Mouse (Mus musculus) heart, adult 11 months (tissue): ENCODE measurements around the gene Casp4.

Source experiments
- DNase-seq: peaks from one replicate; pipeline ENCODE4 v3.0.0; 2022

The Casp4 gene

DNA sequence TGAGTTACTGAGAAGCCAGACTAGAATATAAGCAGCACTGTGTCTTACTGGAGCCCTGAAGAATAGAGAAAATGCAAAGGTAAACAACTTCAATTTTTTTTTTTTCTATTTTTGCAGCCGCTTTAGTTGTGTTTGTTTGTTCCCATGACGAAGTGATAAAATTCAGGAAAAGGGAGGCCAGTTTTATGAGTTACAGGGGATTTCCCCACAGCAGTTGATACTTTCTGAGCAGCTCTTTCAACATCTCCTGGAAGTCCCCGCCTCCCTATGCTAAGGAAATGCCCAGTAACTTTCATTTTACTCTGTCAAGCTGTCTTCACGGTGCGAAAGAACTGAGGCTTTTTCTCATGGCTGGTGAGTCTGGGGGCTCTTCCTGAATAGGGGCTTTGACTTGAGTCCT, at the start of gene Casp4:
Gene Casp4, plus strand, starts transcription at position 268 of the 400 bp plus-strand sequence.
- DNase-seq, result peak; percentile 96

DNA sequence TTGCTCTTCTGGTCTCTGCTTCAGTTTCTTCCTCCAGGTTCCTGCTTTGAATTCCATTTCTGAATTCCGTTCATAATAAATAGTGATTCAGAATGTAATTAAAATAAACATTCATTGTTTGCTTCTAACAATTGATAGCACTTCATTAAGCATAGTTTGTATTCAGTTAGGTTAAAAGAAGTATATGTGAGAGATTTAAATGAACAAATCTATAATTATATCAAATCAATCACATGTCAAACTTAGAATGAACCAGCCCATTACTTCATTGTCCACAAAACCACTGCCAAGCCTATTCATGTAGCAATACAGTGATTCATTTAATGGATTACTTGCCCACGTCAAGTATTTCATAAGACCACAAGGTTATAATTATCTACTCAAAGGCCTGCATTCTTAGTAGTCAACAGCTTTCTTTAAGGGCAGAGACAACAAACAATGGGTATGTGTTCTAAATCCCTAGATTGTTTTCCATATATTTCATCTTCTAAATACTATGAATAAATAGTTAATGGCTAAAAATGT, 44.6 kb upstream of the Casp4 start:
- DNase-seq, result no peak

DNA sequence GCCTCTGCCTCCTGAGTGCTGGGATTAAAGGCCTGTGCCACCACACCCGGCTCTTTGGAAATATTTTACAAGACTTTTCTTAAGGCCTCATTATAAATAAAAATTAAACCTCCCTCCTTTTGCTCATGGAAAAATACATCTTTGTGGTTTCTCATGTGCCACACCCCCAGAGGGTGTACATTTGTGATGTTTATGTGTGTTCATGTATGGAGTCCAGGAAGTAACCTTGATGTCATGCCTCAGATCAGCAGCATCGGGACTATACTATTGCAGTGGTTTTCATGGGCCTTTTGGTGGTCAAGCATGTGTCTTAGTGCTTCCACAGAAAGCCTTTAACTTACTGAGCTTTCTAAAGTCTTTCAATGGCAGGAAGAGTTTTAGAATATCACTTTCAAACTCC, 38.4 kb upstream of the Casp4 start:
- DNase-seq, result no peak

DNA sequence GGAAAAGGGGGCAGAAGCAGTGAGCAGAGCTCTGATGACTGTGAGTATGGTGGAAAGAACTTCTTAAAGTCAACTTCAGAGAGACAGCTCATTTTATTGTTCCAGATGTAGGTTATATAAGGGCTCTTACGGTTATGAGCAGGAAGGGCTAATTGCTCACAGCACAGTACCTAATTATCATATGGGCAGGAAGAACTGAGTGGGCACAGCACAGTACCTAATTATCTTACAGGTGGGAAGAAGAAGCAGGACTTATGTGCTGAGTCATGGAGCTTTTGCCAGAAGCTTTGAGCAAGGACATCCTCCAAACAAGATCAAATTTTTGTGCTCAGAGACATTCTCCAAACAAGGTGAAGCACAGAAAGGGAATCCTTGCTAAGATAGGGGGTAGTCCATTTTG, 37.7 kb upstream of the Casp4 start:
- DNase-seq, result peak; percentile 27

DNA sequence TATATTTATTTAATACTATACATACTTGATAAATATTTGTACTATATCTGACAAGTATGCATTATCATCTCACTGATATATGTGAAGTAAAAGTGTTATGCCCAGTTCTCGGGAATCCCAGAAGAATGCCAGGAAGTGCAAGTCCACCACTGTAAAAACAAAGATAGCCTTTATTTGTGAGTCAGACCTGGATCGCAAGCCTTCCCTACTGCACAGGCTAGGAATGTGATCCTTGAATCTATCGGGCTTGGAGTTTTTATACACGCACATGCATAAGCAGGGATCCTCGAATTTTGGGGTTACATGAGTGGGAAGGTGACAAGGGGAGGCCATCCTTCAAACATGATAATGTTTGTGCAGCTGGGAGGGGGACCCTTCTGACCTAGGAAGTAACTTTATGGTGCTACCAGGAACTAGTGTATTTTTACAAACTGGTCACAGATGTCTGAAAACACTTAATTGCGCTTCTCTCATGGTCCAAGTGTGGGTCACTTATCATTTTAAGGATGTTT, 37.2 kb upstream of the Casp4 start:
- DNase-seq, result peak; percentile 81

DNA sequence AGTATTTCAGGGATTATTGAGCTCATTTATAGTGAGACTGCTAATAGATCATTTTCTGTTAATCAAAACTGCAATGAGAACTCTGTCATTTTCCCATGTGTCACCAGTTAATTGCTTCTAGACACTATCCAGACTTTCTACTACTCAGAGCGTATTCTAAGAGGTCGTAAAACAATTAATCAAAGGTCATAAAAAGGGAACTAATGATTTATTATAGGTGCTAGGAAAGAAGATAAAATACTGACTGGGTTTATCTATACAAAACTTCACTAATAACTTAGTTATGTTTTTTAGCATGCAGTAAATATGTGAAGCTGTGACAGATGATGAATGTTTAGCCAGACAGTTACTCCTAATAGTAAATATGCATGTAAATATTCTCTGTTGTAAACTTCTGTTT, 22.6 kb upstream of the Casp4 start:
- DNase-seq, result no peak

DNA sequence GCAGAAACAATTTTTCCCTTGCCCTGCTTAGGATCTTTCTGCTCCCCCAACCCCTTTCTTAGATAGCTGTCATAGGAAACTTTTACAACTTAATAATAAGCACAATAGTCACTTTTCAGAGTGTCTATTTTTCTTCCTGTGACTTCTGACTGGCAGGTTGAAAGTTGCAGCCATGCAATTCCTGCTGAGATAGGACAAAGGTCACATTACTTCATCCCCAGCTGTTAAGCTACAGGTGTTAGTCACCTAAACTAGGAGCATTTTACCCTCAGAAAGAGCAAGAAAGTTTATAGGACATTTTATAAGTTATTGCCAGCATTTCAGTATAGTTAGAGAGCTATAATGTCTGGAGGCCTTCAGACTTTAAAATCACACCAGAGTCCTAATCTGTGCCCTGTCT, 22.0 kb upstream of the Casp4 start:
- DNase-seq, result no peak

DNA sequence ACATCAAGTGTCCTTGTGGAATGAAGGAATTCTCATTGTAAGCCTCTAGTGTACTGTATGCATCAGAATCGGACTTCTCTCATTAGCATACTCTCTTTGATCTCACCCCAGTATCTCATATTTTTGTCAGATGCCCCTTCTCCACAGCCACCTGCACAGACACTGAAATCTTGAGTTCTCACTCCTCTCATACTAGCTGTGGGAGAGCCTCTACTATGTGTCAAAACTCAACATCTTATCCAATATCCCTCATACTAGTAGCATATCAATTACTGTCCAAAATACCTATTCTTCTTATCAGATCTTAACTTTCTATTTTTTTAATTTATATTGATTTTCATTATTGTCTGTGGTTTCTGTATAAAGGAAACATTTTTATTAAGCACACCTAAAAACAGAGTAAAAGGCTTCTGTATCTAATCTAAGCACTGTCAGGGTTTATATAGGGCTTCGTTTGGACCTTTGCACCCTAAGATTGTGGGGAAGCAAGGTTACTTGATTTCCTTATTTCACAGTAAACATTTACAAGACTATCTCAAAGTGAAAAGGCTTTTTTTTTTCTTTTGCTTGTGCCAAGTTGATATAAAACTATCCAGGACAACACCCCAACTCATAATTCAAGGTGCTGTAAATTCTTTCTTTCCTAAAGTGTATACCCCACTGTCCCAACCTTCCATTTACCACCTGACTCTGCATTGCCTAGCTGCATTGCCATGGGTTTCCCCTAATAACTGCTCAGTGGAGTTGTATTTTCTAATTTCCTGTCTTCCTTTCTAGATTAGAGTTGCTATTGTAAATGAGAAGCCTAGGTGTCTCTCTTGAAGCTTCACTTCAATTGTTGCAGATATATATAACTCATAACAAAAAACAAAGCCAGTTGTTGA, 12.0 kb upstream of the Casp4 start:
- DNase-seq, result no peak

DNA sequence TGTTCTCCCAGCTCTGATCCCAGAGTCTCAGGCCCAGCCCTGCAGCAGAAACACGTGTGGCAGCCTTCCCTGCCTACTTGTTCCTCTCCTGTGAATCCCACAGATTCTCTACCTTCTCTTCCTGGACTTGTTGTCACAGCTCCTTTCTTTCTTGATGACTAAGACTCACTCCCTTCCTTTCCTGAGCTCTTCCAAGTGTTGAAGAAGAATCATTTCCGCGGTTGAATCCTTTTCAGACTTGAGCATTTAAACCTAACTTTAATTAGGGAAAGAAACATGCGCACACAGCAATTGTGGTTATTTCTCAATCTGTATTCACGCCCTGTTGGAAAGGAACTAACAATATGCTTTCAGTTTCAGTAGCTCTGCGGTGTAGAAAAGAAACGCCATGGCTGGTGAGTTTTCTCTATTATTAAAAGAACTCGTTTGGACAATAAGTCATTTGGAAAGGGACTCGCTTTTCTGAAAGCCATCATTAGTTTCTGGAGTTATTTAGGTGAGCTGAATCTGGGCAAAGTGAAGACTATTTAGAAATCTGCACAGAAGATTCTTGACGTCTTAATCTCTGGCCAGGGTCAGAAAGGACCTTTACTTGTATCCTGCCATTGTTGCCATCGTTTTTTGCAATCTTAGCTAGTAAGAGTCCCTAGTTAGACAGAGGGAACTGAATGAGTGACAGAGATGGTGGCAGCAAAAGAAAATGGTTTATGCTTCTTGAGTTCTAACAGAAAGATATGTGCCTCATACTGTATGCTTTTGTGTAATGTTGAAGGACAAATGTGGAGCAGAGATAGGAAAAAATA, 10.1 kb upstream of the Casp4 start, which contains the start of gene Casp1:
Gene Casp1, plus strand, starts transcription at position 189 of the 803 bp plus-strand sequence.
- DNase-seq, result peak; percentile 88

DNA sequence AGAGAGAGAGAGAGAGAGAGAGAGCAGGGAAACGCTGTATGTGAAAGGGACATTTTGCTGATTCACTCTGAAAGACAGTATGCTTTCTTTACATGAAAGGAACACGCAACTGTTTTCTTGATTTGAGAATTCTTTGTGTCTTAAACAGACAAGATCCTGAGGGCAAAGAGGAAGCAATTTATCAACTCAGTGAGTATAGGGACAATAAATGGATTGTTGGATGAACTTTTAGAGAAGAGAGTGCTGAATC, 9.6 kb upstream of the Casp4 start:
- DNase-seq, result no peak

DNA sequence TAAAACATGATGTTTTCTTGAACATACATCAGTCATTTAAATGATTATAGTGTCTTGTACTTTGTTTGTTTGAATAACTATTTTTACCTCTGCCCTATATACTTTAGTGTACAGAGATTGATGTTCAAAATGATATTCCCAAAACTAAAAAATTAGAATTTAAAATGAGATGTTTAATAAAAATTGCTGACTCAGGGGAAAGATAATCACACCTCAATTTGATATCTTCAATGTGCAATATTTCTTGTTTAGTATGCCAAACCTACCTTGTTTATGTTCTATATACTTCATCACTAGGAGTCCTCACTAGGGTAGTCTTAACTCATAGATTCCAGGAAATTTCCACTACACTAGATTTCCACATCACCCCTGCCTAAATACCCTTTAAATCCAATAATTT, 1.5 kb downstream of the Casp4 start:
- no peak for DNase-seq

DNA sequence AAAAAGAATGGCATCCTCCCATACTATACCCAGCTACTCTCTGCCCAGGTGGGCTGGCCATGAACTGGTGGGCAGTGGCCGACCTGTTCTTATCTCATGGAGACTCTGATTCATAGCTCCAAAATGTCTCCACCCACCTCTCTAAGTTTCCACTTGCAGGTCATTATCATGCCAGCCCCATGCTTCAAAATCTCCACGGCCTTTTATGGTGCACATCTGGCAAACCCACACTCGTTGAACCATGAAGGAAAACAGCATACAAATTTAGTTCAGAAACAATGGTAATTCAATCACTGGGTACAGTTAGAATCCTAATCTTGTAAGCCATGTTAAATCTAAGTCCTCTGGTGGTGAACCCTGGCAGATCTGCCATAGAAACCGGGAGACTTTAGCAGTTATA, 2.8 kb downstream of the Casp4 start:
- DNase-seq, result peak; percentile 93

DNA sequence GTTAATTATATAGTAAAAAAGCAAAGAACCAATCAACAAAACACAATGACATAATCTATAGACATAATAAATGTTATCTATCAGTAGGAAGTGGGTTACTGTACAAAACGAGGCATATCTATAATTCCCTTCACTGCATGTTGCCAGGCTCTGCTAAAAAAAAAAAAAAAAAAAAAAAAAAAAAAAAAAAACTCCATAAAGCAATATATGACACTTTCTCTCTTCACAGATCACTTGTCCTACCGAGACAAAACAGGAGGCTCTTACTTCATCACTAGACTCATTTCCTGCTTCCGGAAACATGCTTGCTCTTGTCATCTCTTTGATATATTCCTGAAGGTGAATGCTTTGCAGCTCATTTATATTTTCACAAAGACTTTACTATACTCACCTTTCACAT, 19.6 kb downstream of the Casp4 start:
- no peak for DNase-seq

DNA sequence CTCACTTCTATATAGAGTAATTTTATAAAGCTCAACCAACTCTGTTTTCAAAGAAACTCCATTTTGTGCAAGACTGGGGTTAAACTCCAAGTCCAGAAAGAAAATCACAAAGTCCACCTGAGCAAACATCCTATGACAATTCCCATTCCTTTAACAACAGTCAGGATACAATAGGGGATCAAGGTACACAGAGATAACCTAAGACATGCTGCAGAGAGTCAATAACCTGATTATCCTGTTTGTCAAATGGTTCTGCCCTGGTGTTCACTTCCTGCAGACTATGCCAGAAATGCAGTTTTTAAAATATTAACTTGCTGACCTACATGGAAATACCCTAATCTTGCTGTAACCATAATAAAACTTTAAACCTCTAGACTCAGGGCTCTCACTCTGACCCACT, 23.8 kb downstream of the Casp4 start:
- no peak for DNase-seq

DNA sequence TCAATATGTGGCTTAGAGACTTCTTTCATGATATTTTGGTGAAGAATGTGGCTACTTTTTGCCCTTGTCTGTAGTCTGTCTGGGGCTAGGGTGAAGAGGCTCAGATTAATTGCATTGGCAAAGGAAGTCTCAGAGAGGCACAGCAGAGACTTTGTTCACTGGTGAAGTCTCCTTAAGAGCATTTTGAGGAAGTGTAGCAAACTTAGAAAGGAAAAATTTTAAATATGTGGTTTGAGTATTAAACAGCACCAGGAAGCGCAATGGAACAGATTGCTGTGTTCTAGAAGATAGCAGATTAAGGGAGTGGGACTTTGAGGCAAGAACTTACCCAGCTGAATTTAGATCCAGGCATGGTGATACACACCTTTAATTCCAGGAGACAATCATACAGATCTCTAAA, 24.8 kb downstream of the Casp4 start:
- DNase-seq, result no peak

DNA sequence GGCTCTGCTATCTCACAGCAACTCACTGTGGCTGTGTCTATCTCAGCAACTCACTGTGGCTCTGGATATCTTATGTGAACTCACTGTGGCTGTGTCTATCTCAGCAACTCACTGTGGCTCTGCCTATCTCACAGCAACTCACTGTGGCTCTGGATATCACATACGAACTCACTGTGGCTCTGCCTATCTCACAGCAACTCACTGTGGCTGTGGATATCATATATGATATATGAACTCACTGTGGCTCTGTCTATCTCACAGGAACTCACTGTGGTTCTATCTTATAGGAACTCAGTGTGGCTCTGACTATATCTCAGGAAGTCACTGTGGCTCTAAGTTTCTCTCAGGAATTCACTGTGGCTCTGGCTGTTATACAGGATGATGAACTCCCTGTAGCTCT, 34.5 kb downstream of the Casp4 start:
- DNase-seq, result no peak

DNA sequence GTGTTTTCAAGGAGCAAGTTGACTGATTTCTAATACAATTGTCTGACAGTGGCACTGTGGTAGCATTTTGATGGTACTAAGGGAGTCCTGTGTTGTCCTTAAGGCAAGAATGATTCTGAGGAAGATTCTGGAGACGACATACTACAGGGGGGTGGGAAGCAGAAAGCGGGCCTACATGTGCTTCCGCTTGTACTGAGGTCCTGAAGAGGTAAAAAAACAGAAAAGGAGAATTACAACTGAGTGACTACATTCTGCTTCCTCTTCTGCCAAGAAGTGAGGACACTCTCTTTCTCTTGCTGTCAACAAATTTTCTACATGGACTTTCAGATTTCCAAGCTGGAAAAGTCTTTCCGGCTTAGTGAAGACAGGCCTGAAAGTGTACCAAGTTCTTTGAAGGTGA, 35.5 kb downstream of the Casp4 start:
- peak; percentile 90 for DNase-seq

DNA sequence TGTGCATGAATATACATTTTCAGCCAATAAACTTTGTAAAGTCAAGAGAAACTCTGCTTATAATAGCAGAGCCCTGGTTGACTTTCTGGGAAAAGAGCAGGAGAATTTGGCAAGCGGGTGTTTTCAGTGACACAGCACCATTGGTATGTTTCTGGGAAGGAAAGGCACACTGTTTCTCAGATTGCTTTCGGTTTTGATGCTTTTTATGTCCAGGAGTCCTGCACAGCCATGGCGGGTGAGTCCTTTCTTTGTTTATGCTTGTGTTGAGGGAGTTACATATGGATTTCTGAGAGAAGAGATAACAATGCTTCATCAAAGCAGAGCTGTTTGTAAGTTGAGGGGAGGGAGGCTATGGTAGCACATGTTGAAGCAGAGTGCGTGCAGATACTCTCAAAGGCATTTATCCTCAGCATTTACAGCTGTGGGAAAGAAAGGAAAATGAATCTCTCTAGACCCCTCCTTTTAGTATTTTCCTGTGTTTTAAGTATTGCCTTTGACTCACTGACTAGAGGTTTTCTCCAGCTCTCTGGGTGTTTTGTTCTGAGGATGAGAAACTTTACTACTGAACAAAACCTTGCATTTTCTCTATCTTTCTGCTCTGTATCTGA, 36.8 kb downstream of the Casp4 start, which contains the start of gene Casp12:
Gene Casp12, plus strand, starts transcription at position 140 of the 608 bp plus-strand sequence.
- peak; percentile 96 for DNase-seq

DNA sequence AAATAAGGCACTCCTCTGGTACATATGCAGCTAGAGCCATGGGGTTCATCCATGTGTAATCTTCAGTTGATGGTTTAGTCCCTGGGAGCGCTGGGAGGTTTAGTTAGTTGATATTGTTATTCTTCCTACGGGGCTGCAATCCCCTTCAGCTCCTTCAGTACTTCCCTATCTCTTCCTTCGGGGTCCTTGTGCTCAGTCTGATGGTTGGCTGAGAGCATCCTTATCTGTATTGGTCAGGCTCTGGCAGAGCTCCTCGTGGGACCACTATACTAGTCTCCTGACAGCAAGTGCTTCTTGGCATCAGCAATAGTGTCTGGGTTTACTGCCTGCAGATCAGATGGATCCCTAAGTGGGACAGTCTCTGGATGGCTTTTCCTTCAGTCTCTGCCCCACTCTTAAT, 38.8 kb downstream of the Casp4 start:
- peak; percentile 84 for DNase-seq

DNA sequence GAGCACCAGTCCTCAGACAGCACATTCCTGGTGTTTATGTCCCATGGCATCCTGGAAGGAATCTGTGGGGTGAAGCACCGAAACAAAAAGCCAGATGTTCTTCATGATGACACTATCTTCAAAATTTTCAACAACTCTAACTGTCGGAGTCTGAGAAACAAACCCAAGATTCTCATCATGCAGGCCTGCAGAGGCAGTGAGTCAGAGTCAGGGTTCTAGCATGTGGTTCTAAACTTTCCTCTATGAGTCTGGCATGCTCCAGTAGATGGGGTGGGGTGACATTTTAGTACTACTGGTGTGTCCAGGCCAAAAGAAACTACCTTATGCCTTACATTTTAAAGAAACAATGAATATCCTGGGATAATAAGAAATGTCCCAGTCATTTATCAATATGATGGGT, 45.0 kb downstream of the Casp4 start:
- DNase-seq, result peak; percentile 74

DNA sequence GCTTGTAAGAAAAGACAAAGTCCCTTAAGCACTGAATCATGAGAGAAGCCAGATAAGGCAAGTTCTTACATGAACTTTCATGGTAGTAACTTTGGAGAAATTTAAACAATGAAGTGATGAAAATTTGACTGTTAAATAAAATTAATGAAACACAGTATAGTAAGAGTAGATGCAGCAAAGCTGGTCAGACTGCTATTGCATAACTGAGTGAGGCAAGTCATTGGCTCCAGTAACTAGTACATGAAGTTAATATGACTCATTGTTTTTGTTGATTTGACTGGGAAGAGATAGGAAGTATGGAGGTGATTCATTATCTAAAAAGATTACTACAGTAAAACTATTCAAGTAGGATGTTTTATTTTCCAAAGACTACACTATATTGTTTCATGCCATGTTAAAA, 48.2 kb downstream of the Casp4 start:
- DNase-seq, result peak; percentile 85
